Mouse (Mus musculus) subcutaneous adipose tissue, adult 2 months (tissue): ENCODE data around the gene 2610008E11Rik. TPM values are rescaled to one million over a fixed set of nuclear protein-coding genes. Genes with fewer than 3 reads are reported as not detected.

Experiments used
- polyA plus RNA-seq: library from polyadenylated mRNA; depleted of rRNA; stranded (reverse); fragments of >200 nt; gene quantifications from 2 replicates; pipeline ENCODE4 v1.2.3, GENCODE M21; 2012; ENCODE audit warnings: low replicate concordance; rRNA removed

Gene 2610008E11Rik
- polyA plus RNA-seq = 1.3 and 3.9 TPM in 2 replicates

GRCm38 (mm10) chr10:79097161-79097754 lies at the start of gene 2610008E11Rik:
TSS of gene 2610008E11Rik (minus strand) at chr10:79097600.

GRCm38 (mm10) chr10:79028441-79028840 lies 69.0 kb downstream of the 2610008E11Rik start, which contains the start of gene Olfr57:
TSS of gene Olfr57 (plus strand) at chr10:79028741.

Other genes starting within 250 kb of the 2610008E11Rik start
- not detected in 2 replicates for gene Olfr1356, start 245.4 kb downstream of the 2610008E11Rik start, polyA plus RNA-seq
- gene Olfr1355, start 222.1 kb downstream of the 2610008E11Rik start, polyA plus RNA-seq = not detected in 2 replicates
- not detected in 2 replicates for gene Olfr1354, start 184.4 kb downstream of the 2610008E11Rik start, polyA plus RNA-seq
- gene Olfr8, start 147.0 kb downstream of the 2610008E11Rik start, polyA plus RNA-seq = not detected in 2 replicates
- not detected in 2 replicates for gene Olfr1353, start 134.3 kb downstream of the 2610008E11Rik start, polyA plus RNA-seq
- not detected in 2 replicates for gene Olfr1352, start 116.5 kb downstream of the 2610008E11Rik start, polyA plus RNA-seq
- not detected in 2 replicates for gene Olfr1351, start 85.1 kb downstream of the 2610008E11Rik start, polyA plus RNA-seq
- gene Olfr57, start 68.9 kb downstream of the 2610008E11Rik start, polyA plus RNA-seq = not detected in 2 replicates
- not detected in 2 replicates for gene Vmn2r80, start 51.2 kb upstream of the 2610008E11Rik start, polyA plus RNA-seq
- gene Vmn2r81, start 150.1 kb upstream of the 2610008E11Rik start, polyA plus RNA-seq = not detected in 2 replicates